ENCODE assay signal across 17 mouse cellular contexts in the genomic region with DNA sequence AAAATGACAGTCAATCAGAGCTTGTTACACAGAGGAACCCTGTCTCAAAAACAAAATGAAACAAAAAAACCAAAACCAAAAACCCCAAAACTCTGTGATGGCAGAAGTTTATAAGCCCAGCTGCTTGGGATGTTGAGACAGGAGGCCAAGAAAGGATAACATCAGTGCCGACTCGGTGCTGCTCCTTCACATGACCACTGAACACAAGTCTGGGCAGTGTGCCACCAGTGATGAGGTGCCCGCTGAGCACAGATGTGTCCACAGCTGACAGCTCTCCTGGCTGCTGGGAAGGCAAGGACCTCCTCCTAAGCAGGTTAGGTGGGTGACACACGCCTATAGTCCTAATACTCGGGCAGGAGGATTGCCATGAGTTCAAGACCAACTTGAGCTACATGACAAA. TPM values are rescaled to one million over a fixed set of nuclear protein-coding genes. Genes with fewer than 3 reads are reported as not detected.
DNase-seq lines count a peak whose midpoint lies in the region; ATAC-seq and TF ChIP-seq lines count a peak whose summit lies in the region.
"Had no signal": no experiment of that assay in that cellular context is flagged by ENCODE, and none has a peak within 500 bp of the region (broad histone marks: within the 10 kb centered on the region; RNA-seq: fewer than 3 reads in every experiment).

No protein-coding gene starts in this region.

- DNase-seq in kidney, adult 11 months, result peak; percentile 39
- peak; percentile 82 for DNase-seq in MN1 (ENCODE audit: low spot score)
- no peak for DNase-seq in liver, embryonic 14.5 days (ENCODE audit: low read depth in 3 of 3, low spot score in 3 of 3)
- DNase-seq in gastrocnemius, postnatal 4 days (ENCODE audit: low spot score in 2 of 2), result no peak
- DNase-seq: adrenal gland, postnatal 25 days; cerebellum, adult 11 months; lung, postnatal 4 days; thymus, postnatal 36 days had no signal

- H3K9me3 ChIP-seq in kidney, embryonic 16.5 days (ENCODE audit: low read length), result no peaks in the 10 kb centered on the region
- no peaks in the 10 kb centered on the region for H3K9me3 ChIP-seq in megakaryocyte, embryonic 14.5 days
- H3K9me3 ChIP-seq in liver, embryonic 14.5 days (ENCODE audit: control insufficient read depth, low read length), result no peaks in the 10 kb centered on the region
- H3K9me3 ChIP-seq: embryonic facial prominence, embryonic 10.5 days; limb, embryonic 13.5 days had no signal

- no peak overlapping the region for H3K27ac ChIP-seq in kidney, embryonic 16.5 days (ENCODE audit: low read length)
- peak overlapping the region; percentile 20; the same call in 1 of the 2 replicates for H3K27ac ChIP-seq in liver, embryonic 14.5 days
- H3K27ac ChIP-seq: embryonic facial prominence, embryonic 10.5 days; limb, embryonic 13.5 days had no signal

- H3K4me3 ChIP-seq in kidney, embryonic 16.5 days (ENCODE audit: low read length), result no peak overlapping the region
- H3K4me3 ChIP-seq in megakaryocyte, embryonic 14.5 days (replicated peaks), result peak overlapping the region; percentile 68
- no peak overlapping the region for H3K4me3 ChIP-seq in liver, embryonic 14.5 days (ENCODE audit: insufficient read depth in 1 of 2, low read depth in 2 of 2, low read length in 2 of 2)
- H3K4me3 ChIP-seq: embryonic facial prominence, embryonic 10.5 days; limb, embryonic 13.5 days had no signal

- H3K36me3 ChIP-seq in kidney, embryonic 16.5 days (ENCODE audit: insufficient read depth, low read length), result peaks cover 13% of the 10 kb centered on the region; the same call in 1 of the 2 replicates
- peaks cover 41% of the 10 kb centered on the region for H3K36me3 ChIP-seq in megakaryocyte, embryonic 14.5 days (replicated peaks; ENCODE audit: low read length)
- peaks cover 33% of the 10 kb centered on the region for H3K36me3 ChIP-seq in liver, embryonic 14.5 days (replicated peaks; ENCODE audit: control insufficient read depth, insufficient read depth, low read depth)

- no peak for TF ChIP-seq EP300 in liver, embryonic 14.5 days (IDR thresholded peaks at IDR 0.05; ENCODE audit: low read depth)

- 86% methylated on average over 5 of the region's 5 CpGs for WGBS in kidney, embryonic 16.5 days
- WGBS in liver, embryonic 14.5 days (ENCODE audit: insufficient replicate concordance), result 72% methylated on average over 5 of the region's 5 CpGs

- H3K4me2 ChIP-seq in kidney, embryonic 16.5 days (replicated peaks; ENCODE audit: low read depth, low read length), result no peak overlapping the region
- H3K4me2 ChIP-seq in liver, embryonic 14.5 days (ENCODE audit: low read depth), result peak overlapping the region; percentile 89; the same call in 1 of the 2 replicates
- H3K4me2 ChIP-seq: limb, embryonic 13.5 days had no signal

- no peaks in the 10 kb centered on the region for H3K27me3 ChIP-seq in kidney, embryonic 16.5 days (ENCODE audit: insufficient read depth, low read length)
- H3K27me3 ChIP-seq in megakaryocyte, embryonic 14.5 days (replicated peaks), result no peaks in the 10 kb centered on the region
- no peaks in the 10 kb centered on the region for H3K27me3 ChIP-seq in liver, embryonic 14.5 days (ENCODE audit: control insufficient read depth, insufficient read depth, low read length)
- H3K27me3 ChIP-seq: CH12.LX; limb, embryonic 13.5 days had no signal

- ATAC-seq in kidney, embryonic 16.5 days (ENCODE audit: low FRiP score, low TSS enrichment), result no peak
- no peak for ATAC-seq in megakaryocyte, adult 5-6 weeks (ENCODE audit: poor library complexity, severe bottlenecking)
- no peak for ATAC-seq in liver, embryonic 14.5 days (ENCODE audit: insufficient read depth)

- no peak overlapping the region for H3K9ac ChIP-seq in kidney, embryonic 16.5 days (replicated peaks; ENCODE audit: low read length)
- H3K9ac ChIP-seq in liver, embryonic 14.5 days (replicated peaks), result no peak overlapping the region
- H3K9ac ChIP-seq: limb, embryonic 13.5 days had no signal

- TF ChIP-seq CTCF in liver, embryonic 14.5 days (IDR thresholded peaks at IDR 0.05; ENCODE audit: low read depth), result no peak

- H3K4me1 ChIP-seq in kidney, embryonic 16.5 days (ENCODE audit: insufficient read depth, low read length), result peaks cover 12% of the 10 kb centered on the region
- H3K4me1 ChIP-seq in megakaryocyte, embryonic 14.5 days, result peaks cover 40% of the 10 kb centered on the region
- H3K4me1 ChIP-seq in liver, embryonic 14.5 days (replicated peaks; ENCODE audit: control insufficient read depth in 2 of 2, insufficient read depth in 2 of 2, low read length in 1 of 2), result peaks cover 11 to 12% of the 10 kb centered on the region in 2 experiments

RNA-seq across cellular contexts. Expression of gene Rab40c, which starts 2.6 kb away (rescaled TPM):
- 33.5 and 33.7 TPM in 2 replicates for polyA plus RNA-seq in kidney, embryonic 16.5 days (2015; fragmentation: Nextera tagmentation; extraction: Ambion mirVana)
- 8.8 and 24.8 TPM in 2 replicates for polyA plus RNA-seq in megakaryocyte, embryonic 14.5 days (2012; ENCODE audit: insufficient read depth, low replicate concordance)
- 7.9 and 12.8 TPM in 2 replicates for total RNA-seq in megakaryocyte, adult 5-6 weeks (2015)
- total RNA-seq in megakaryocyte, adult 5-6 weeks (2017), result 9.1 and 16.1 TPM in 2 replicates
- 6.4 and 7.8 TPM in 2 replicates for polyA plus RNA-seq in liver, embryonic 14.5 days (2012; rRNA removed)
- 3.4 and 3.8 TPM in 2 replicates for polyA plus RNA-seq in liver, embryonic 14.5 days (2014; fragmentation: Nextera tagmentation; extraction: Ambion mirVana)
- 10 to 100 TPM; 15.1 to 17.2 TPM for total RNA-seq in gastrocnemius, postnatal 4 days (2021)

RNA-seq across cellular contexts. Expression of gene Pigq, which starts 22.6 kb away (rescaled TPM):
- polyA plus RNA-seq in kidney, embryonic 16.5 days (2015; fragmentation: Nextera tagmentation; extraction: Ambion mirVana), result 85.8 and 95.9 TPM in 2 replicates
- 48.5 and 65.5 TPM in 2 replicates for polyA plus RNA-seq in megakaryocyte, embryonic 14.5 days (2012; ENCODE audit: insufficient read depth, low replicate concordance)
- total RNA-seq in megakaryocyte, adult 5-6 weeks (2015), result 44.2 and 45.2 TPM in 2 replicates
- total RNA-seq in megakaryocyte, adult 5-6 weeks (2017), result 33.8 and 36.5 TPM in 2 replicates
- polyA plus RNA-seq in liver, embryonic 14.5 days (2012; rRNA removed), result 270 and 414 TPM in 2 replicates
- 170 and 186 TPM in 2 replicates for polyA plus RNA-seq in liver, embryonic 14.5 days (2014; fragmentation: Nextera tagmentation; extraction: Ambion mirVana)
- 10 to 100 TPM; 46.7 to 50.8 TPM for total RNA-seq in gastrocnemius, postnatal 4 days (2021)

RNA-seq across cellular contexts. Expression of gene Nhlrc4, which starts 22.6 kb away (rescaled TPM):
- 1.8 and 3.7 TPM in 2 replicates for polyA plus RNA-seq in kidney, embryonic 16.5 days (2015; fragmentation: Nextera tagmentation; extraction: Ambion mirVana)
- not detected in 2 replicates for polyA plus RNA-seq in megakaryocyte, embryonic 14.5 days (2012; ENCODE audit: insufficient read depth, low replicate concordance)
- total RNA-seq in megakaryocyte, adult 5-6 weeks (2015), result not detected in 2 replicates
- not detected in 2 replicates for total RNA-seq in megakaryocyte, adult 5-6 weeks (2017)
- polyA plus RNA-seq in liver, embryonic 14.5 days (2012; rRNA removed), result 4.3 and 8.9 TPM in 2 replicates
- polyA plus RNA-seq in liver, embryonic 14.5 days (2014; fragmentation: Nextera tagmentation; extraction: Ambion mirVana), result 1.9 and 4.6 TPM in 2 replicates
- total RNA-seq in gastrocnemius, postnatal 4 days (2021), result not detected
- total RNA-seq: adrenal gland, postnatal 25 days; CH12.LX; layer of hippocampus, postnatal 14 days; neutrophil, adult 5-6 weeks had no signal
- polyA plus RNA-seq: limb, embryonic 13.5 days had no signal

RNA-seq across cellular contexts. Expression of gene A930017K11Rik, which starts 30.2 kb away (rescaled TPM):
- polyA plus RNA-seq in kidney, embryonic 16.5 days (2015; fragmentation: Nextera tagmentation; extraction: Ambion mirVana), result 8.1 and 9.5 TPM in 2 replicates
- polyA plus RNA-seq in megakaryocyte, embryonic 14.5 days (2012; ENCODE audit: insufficient read depth, low replicate concordance), result not detected in 2 replicates
- not detected in 2 replicates for total RNA-seq in megakaryocyte, adult 5-6 weeks (2015)
- not detected in 2 replicates for total RNA-seq in megakaryocyte, adult 5-6 weeks (2017)
- 0.16 and 0.24 TPM in 2 replicates for polyA plus RNA-seq in liver, embryonic 14.5 days (2012; rRNA removed)
- 0.13 and 0.37 TPM in 2 replicates for polyA plus RNA-seq in liver, embryonic 14.5 days (2014; fragmentation: Nextera tagmentation; extraction: Ambion mirVana)
- total RNA-seq in gastrocnemius, postnatal 4 days (2021), result not detected
- total RNA-seq: adrenal gland, postnatal 25 days; CH12.LX; heart, postnatal 14 days; neutrophil, adult 5-6 weeks had no signal

RNA-seq across cellular contexts. Expression of gene Wfikkn1, which starts 41.5 kb away (rescaled TPM):
- polyA plus RNA-seq in kidney, embryonic 16.5 days (2015; fragmentation: Nextera tagmentation; extraction: Ambion mirVana), result 0.71 and 1.0 TPM in 2 replicates
- 1.9 and 3.1 TPM in 2 replicates for polyA plus RNA-seq in megakaryocyte, embryonic 14.5 days (2012; ENCODE audit: insufficient read depth, low replicate concordance)
- total RNA-seq in megakaryocyte, adult 5-6 weeks (2015), result 1.0 and 1.6 TPM in 2 replicates
- 0.04 and 0.15 TPM in 2 replicates for total RNA-seq in megakaryocyte, adult 5-6 weeks (2017)
- 0.54 and 0.71 TPM in 2 replicates for polyA plus RNA-seq in liver, embryonic 14.5 days (2012; rRNA removed)
- polyA plus RNA-seq in liver, embryonic 14.5 days (2014; fragmentation: Nextera tagmentation; extraction: Ambion mirVana), result 0.52 and 0.67 TPM in 2 replicates
- total RNA-seq in gastrocnemius, postnatal 4 days (2021), result 1 to 10 TPM in 1 of 2 experiments, under 1 TPM in 1; 0.88 to 1.4 TPM

Comparison
In these comparisons a context has a peak if more than half of its experiments do, and no peak if none do; other contexts are left out.
1. DNase-seq: peak in kidney, adult 11 months (single experiment) and MN1 (single experiment); none in liver, embryonic 14.5 days (0 of 3) and gastrocnemius, postnatal 4 days (0 of 2).